ENCODE assay signal across 12 mouse cellular contexts in the genomic region with DNA sequence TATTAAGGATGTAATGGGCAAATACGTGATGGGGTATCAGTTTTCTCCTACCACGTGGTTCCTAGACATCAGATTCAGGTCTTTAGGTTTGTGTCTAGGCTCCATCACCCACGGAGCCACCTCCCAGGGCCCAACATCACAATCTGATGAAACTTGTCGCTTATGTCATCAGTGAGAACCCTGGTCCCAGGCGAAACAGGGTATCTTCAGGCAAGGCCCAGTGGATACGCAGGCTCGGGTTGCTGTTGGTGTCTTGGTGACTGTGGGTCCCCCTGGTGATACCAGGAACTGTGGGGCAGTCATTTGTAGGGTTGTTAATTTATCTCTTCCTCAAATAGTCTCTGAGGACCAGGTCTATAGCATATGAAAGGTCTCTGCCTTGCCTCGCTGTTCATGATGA. TPM values are rescaled to one million over a fixed set of nuclear protein-coding genes. Genes with fewer than 3 reads are reported as not detected.
DNase-seq lines count a peak whose midpoint lies in the region; ATAC-seq and TF ChIP-seq lines count a peak whose summit lies in the region.
"Had no signal": no experiment of that assay in that cellular context is flagged by ENCODE, and none has a peak within 500 bp of the region (broad histone marks: within the 10 kb centered on the region; RNA-seq: fewer than 3 reads in every experiment).

No protein-coding gene starts in this region.

- peaks cover 79% of the 10 kb centered on the region for H3K79me3 ChIP-seq in C2C12 (ENCODE audit: low read depth)

- no peak for DNase-seq in kidney, adult 9 months
- DNase-seq in embryo, embryonic 9.5 days (ENCODE audit: extremely low spot score), result no peak
- DNase-seq: cerebellum, adult 11-12 months; midbrain, embryonic 14.5 days; right cerebral cortex, postnatal 25 days had no signal

- peak overlapping the region; percentile 29 for H3K4me2 ChIP-seq in kidney, embryonic 15.5 days
- H3K4me2 ChIP-seq in intestine, embryonic 16.5 days (ENCODE audit: low read depth, low read length), result 0 out of 2 replicates have a peak overlapping the region, but pooled peaks have one; percentile 0
- H3K4me2 ChIP-seq in midbrain, embryonic 16.5 days (ENCODE audit: low read length), result no peak overlapping the region
- H3K4me2 ChIP-seq: forebrain, embryonic 15.5 days had no signal

- 77% methylated on average over 8 of the region's 8 CpGs for WGBS in kidney, embryonic 15.5 days
- WGBS in intestine, embryonic 16.5 days, result 79% methylated on average over 8 of the region's 8 CpGs
- WGBS in midbrain, embryonic 16.5 days, result 94% methylated on average over 8 of the region's 8 CpGs

- ATAC-seq in kidney, embryonic 15.5 days (replicated peaks; ENCODE audit: low FRiP score), result no peak
- ATAC-seq in intestine, embryonic 16.5 days, result no peak
- ATAC-seq in activated CD4-positive, CD25-positive, alpha-beta regulatory T cell, adult 4 months, result no peak
- no peak for ATAC-seq in midbrain, embryonic 16.5 days
- ATAC-seq: forebrain, embryonic 15.5 days had no signal

- H3ac ChIP-seq in C2C12 (ENCODE audit: control insufficient read depth, insufficient read length, low read depth), result peak overlapping the region; percentile 46

- H3K9me3 ChIP-seq in kidney, embryonic 15.5 days (replicated peaks), result no peaks in the 10 kb centered on the region
- H3K9me3 ChIP-seq in intestine, embryonic 16.5 days (ENCODE audit: control insufficient read depth, low read length), result no peaks in the 10 kb centered on the region
- no peaks in the 10 kb centered on the region for H3K9me3 ChIP-seq in midbrain, embryonic 16.5 days (replicated peaks; ENCODE audit: control insufficient read depth, low read length, poor library complexity, severe bottlenecking)
- H3K9me3 ChIP-seq: forebrain, embryonic 15.5 days had no signal

- no peak overlapping the region for H3K9ac ChIP-seq in kidney, embryonic 15.5 days
- H3K9ac ChIP-seq in intestine, embryonic 16.5 days (ENCODE audit: low read depth, low read length), result peak overlapping the region; percentile 53
- no peak overlapping the region for H3K9ac ChIP-seq in midbrain, embryonic 16.5 days (ENCODE audit: low read depth, low read length)
- H3K9ac ChIP-seq: forebrain, embryonic 15.5 days had no signal

- H3K27me3 ChIP-seq in kidney, embryonic 15.5 days, result no peaks in the 10 kb centered on the region
- no peaks in the 10 kb centered on the region for H3K27me3 ChIP-seq in C2C12 (ENCODE audit: control insufficient read depth, insufficient read depth, insufficient read length)
- no peaks in the 10 kb centered on the region for H3K27me3 ChIP-seq in intestine, embryonic 16.5 days (replicated peaks; ENCODE audit: control insufficient read depth, insufficient read depth, low read length)
- no peaks in the 10 kb centered on the region for H3K27me3 ChIP-seq in midbrain, embryonic 16.5 days (ENCODE audit: control insufficient read depth, insufficient read depth, low read depth, low read length)

- peaks cover 92% of the 10 kb centered on the region for H3K4me1 ChIP-seq in kidney, embryonic 15.5 days
- peaks cover 34% of the 10 kb centered on the region for H3K4me1 ChIP-seq in brown adipose tissue, adult 24 weeks (ENCODE audit: control insufficient read depth, insufficient read depth, insufficient read length, low read length)
- H3K4me1 ChIP-seq in intestine, embryonic 16.5 days (ENCODE audit: control insufficient read depth, insufficient read depth, low read length), result peaks cover 72% of the 10 kb centered on the region
- peaks cover 16% of the 10 kb centered on the region for H3K4me1 ChIP-seq in midbrain, embryonic 16.5 days (ENCODE audit: control insufficient read depth, insufficient read depth, low read length)

- no peak for TF ChIP-seq CTCF in C2C12 (IDR thresholded peaks at IDR 0.05; ENCODE audit: control insufficient read depth, insufficient read depth, insufficient read length)

- H3K4me3 ChIP-seq in kidney, embryonic 15.5 days (replicated peaks), result no peak overlapping the region
- H3K4me3 ChIP-seq in C2C12 (ENCODE audit: insufficient read depth, poor library complexity, severe bottlenecking), result peak overlapping the region; percentile 8
- peak overlapping the region; percentile 43 for H3K4me3 ChIP-seq in brown adipose tissue, adult 24 weeks (ENCODE audit: insufficient read depth, low read depth, low read length)
- H3K4me3 ChIP-seq in intestine, embryonic 16.5 days (ENCODE audit: low read length), result no peak overlapping the region
- H3K4me3 ChIP-seq in midbrain, embryonic 16.5 days (ENCODE audit: low read depth, low read length), result no peak overlapping the region
- H3K4me3 ChIP-seq: forebrain, embryonic 15.5 days had no signal

- peaks cover 98% of the 10 kb centered on the region for H3K79me2 ChIP-seq in C2C12 (ENCODE audit: control insufficient read depth, insufficient read depth)

- peak overlapping the region; percentile 67 for H3K27ac ChIP-seq in kidney, embryonic 15.5 days
- H3K27ac ChIP-seq in brown adipose tissue, adult 24 weeks (replicated peaks; ENCODE audit: low read depth, low read length), result peak overlapping the region; percentile 92
- H3K27ac ChIP-seq in intestine, embryonic 16.5 days (ENCODE audit: low read length), result peak overlapping the region; percentile 55; the same call in 1 of the 2 replicates
- H3K27ac ChIP-seq in midbrain, embryonic 16.5 days (ENCODE audit: low read length), result no peak overlapping the region
- H3K27ac ChIP-seq: forebrain, embryonic 15.5 days had no signal

- no peaks in the 10 kb centered on the region for H3K36me3 ChIP-seq in kidney, embryonic 15.5 days
- peaks cover 24% of the 10 kb centered on the region for H3K36me3 ChIP-seq in C2C12 (ENCODE audit: control insufficient read depth, insufficient read depth)
- H3K36me3 ChIP-seq in intestine, embryonic 16.5 days (ENCODE audit: control insufficient read depth, insufficient read depth, low read length), result no peaks in the 10 kb centered on the region
- no peaks in the 10 kb centered on the region for H3K36me3 ChIP-seq in midbrain, embryonic 16.5 days (ENCODE audit: control insufficient read depth, insufficient read depth, low read length)
- H3K36me3 ChIP-seq: forebrain, embryonic 15.5 days had no signal

TF ChIP-seq in C2C12, 6 proteins besides CTCF, POLR2A, EP300 and RAD21:
- TF ChIP-seq MYOD1 (IDR thresholded peaks at IDR 0.05; ENCODE audit: control insufficient read depth, insufficient read length, low read depth) (no peak), USF1 (IDR thresholded peaks at IDR 0.05; ENCODE audit: low read depth) (peak; percentile 23)

RNA-seq across cellular contexts. Expression of a gene that starts 4.7 kb away (rescaled TPM):
- 34.2 and 35.7 TPM in 2 replicates for polyA plus RNA-seq in kidney, embryonic 15.5 days (2015; fragmentation: Nextera tagmentation; extraction: Ambion mirVana)
- 108 TPM for polyA plus RNA-seq in C2C12 (2012; fragmentation: generic; extraction: Trizol)
- polyA plus RNA-seq in brown adipose tissue, adult 24 weeks (2012; ENCODE audit: insufficient read depth, insufficient read length, missing spikeins), result 32.5 and 49.7 TPM in 2 replicates
- 24.5 TPM in 2 replicates for polyA plus RNA-seq in intestine, embryonic 16.5 days (2015; fragmentation: Nextera tagmentation; extraction: Ambion mirVana)
- polyA plus RNA-seq in activated CD4-positive, CD25-positive, alpha-beta regulatory T cell, adult 4 months (2017; shearing (Covaris generic)), result not detected
- 3.4 and 3.6 TPM in 2 replicates for polyA plus RNA-seq in midbrain, embryonic 16.5 days (2015; fragmentation: Nextera tagmentation; extraction: Ambion mirVana)

RNA-seq across cellular contexts. Expression of a gene that starts 20.2 kb away (rescaled TPM):
- not detected in 2 replicates for polyA plus RNA-seq in kidney, embryonic 15.5 days (2015; fragmentation: Nextera tagmentation; extraction: Ambion mirVana)
- polyA plus RNA-seq in C2C12 (2012; fragmentation: generic; extraction: Trizol), result 0.06 TPM
- not detected in 2 replicates for polyA plus RNA-seq in brown adipose tissue, adult 24 weeks (2012; ENCODE audit: insufficient read depth, insufficient read length, missing spikeins)
- polyA plus RNA-seq in intestine, embryonic 16.5 days (2015; fragmentation: Nextera tagmentation; extraction: Ambion mirVana), result not detected in 2 replicates
- polyA plus RNA-seq in activated CD4-positive, CD25-positive, alpha-beta regulatory T cell, adult 4 months (2017; shearing (Covaris generic)), result not detected
- polyA plus RNA-seq in midbrain, embryonic 16.5 days (2015; fragmentation: Nextera tagmentation; extraction: Ambion mirVana), result not detected in 2 replicates
- polyA plus RNA-seq: forebrain, embryonic 15.5 days; midbrain, embryonic 14.5 days had no signal

RNA-seq across cellular contexts. Expression of a gene that starts 42.9 kb away (rescaled TPM):
- polyA plus RNA-seq in kidney, embryonic 15.5 days (2015; fragmentation: Nextera tagmentation; extraction: Ambion mirVana), result not detected in 2 replicates
- polyA plus RNA-seq in C2C12 (2012; fragmentation: generic; extraction: Trizol), result not detected
- not detected in 2 replicates for polyA plus RNA-seq in brown adipose tissue, adult 24 weeks (2012; ENCODE audit: insufficient read depth, insufficient read length, missing spikeins)
- 237 and 402 TPM in 2 replicates for polyA plus RNA-seq in intestine, embryonic 16.5 days (2015; fragmentation: Nextera tagmentation; extraction: Ambion mirVana)
- not detected for polyA plus RNA-seq in activated CD4-positive, CD25-positive, alpha-beta regulatory T cell, adult 4 months (2017; shearing (Covaris generic))
- not detected in 2 replicates for polyA plus RNA-seq in midbrain, embryonic 16.5 days (2015; fragmentation: Nextera tagmentation; extraction: Ambion mirVana)
- polyA plus RNA-seq: forebrain, embryonic 15.5 days; midbrain, embryonic 14.5 days had no signal

Comparison
In these comparisons a context has a peak if more than half of its experiments do, and no peak if none do; other contexts are left out.
1. H3K4me3 ChIP-seq: peak in C2C12 (single experiment) and brown adipose tissue, adult 24 weeks (single experiment); none in kidney, embryonic 15.5 days (single experiment), intestine, embryonic 16.5 days (single experiment) and midbrain, embryonic 16.5 days (single experiment).
2. RNA of a gene that starts 42.9 kb away (polyA plus RNA-seq): 237 to 402 TPM in intestine, embryonic 16.5 days; not detected in kidney, embryonic 15.5 days, not detected in C2C12 (single experiment), not detected in brown adipose tissue, adult 24 weeks, not detected in activated CD4-positive, CD25-positive, alpha-beta regulatory T cell, adult 4 months and not detected in midbrain, embryonic 16.5 days; every median in the first group is over 100 times any median in the second.